Mouse (Mus musculus) embryonic facial prominence, embryonic 14.5 days (tissue): ENCODE measurements around the gene Gm20388. TPM values are rescaled to one million over a fixed set of nuclear protein-coding genes. Genes with fewer than 3 reads are reported as not detected.

Source experiments
- ATAC-seq: fragments of 200-750 bp; cut with Nextera tagmentation; 2 replicates; pipeline ENCODE4 v1.8.0; 2017; ENCODE audit warnings: low read depth, moderate number of reproducible peaks, moderate TSS enrichment
- DNase-seq: peaks from one replicate; pipeline ENCODE4 v3.0.0-alpha.2; 2015; ENCODE audit warnings: low spot score
- H3K27ac ChIP-seq: fragments of 300-500 bp; sonication (generic); replicated peaks from 2 replicates; pipeline ENCODE4 v1.5.1; 2014; ENCODE audit warnings: low read depth, mild to moderate bottlenecking, low read length, moderate library complexity
- H3K27me3 ChIP-seq: fragments of 300-500 bp; sonication (generic); replicated peaks from 2 replicates; pipeline ENCODE4 v1.6.1; 2014; ENCODE audit warnings: low read length; ENCODE audit not compliant: control insufficient read depth, insufficient read depth
- H3K36me3 ChIP-seq: fragments of 300-500 bp; sonication (generic); 2 replicates; pipeline ENCODE4 v1.6.1; 2014; ENCODE audit warnings: low read length, mixed read lengths; ENCODE audit not compliant: control insufficient read depth, insufficient read depth
- H3K4me1 ChIP-seq: fragments of 300-500 bp; sonication (generic); 2 replicates; pipeline ENCODE4 v1.6.1; 2014; ENCODE audit warnings: antibody characterized with exemption, low read length; ENCODE audit not compliant: control insufficient read depth, insufficient read depth
- H3K4me2 ChIP-seq: fragments of 300-500 bp; sonication (generic); 2 replicates; pipeline ENCODE4 v1.6.1; 2014; ENCODE audit warnings: low read depth, mild to moderate bottlenecking, low read length, moderate library complexity, mixed read lengths
- H3K4me3 ChIP-seq: fragments of 300-500 bp; sonication (generic); 2 replicates; pipeline ENCODE4 v1.5.1; 2014; ENCODE audit warnings: low read depth, mild to moderate bottlenecking, low read length
- H3K9ac ChIP-seq: fragments of 300-500 bp; sonication (generic); 2 replicates; pipeline ENCODE4 v1.6.1; 2014; ENCODE audit warnings: low read depth, mild to moderate bottlenecking, low read length, moderate library complexity, mixed read lengths
- H3K9me3 ChIP-seq: fragments of 300-500 bp; sonication (generic); 2 replicates; pipeline ENCODE4 v1.6.1; 2016; ENCODE audit warnings: low read length; ENCODE audit not compliant: control insufficient read depth
- WGBS: fragments of 180-500 bp; shearing (Covaris S2); extraction: QIAGEN DNeasy Blood & Tissue Kit; methylation state at CpG from one replicate; pipeline ENCODE4 v1.1.7; 2014; 5-methylcytosine and 5-hydroxymethylcytosine counted together
- polyA plus RNA-seq: library from polyadenylated mRNA; unstranded; fragments of >200 nt; fragmentation: Nextera tagmentation; extraction: Ambion mirVana; gene quantifications from 2 replicates; pipeline ENCODE4 v1.2.1, GENCODE M21; 2014

The Gm20388 gene
- polyA plus RNA-seq, 1 experiment from 2014 or later = not detected

DNA sequence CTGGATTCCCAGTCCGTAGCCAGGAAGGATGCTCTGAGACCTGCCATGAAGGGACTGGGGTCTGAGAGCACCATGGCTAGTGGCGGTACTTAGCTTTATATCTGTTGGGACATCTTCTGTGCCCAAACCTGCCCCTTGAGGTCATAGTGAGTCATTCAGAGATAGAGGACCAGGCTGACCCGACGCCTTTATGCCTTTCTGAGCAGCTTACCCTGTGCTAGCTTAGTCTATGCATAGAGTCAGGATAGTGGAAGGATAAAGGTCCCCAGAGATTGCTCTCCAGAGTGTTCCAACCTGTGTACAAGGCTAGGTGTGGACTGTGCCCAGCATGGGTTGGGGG, 582.2 kb downstream of the Gm20388 start:
- H3K4me2 ChIP-seq = no peak overlapping the region
- H3K36me3 ChIP-seq = no peaks in the 10 kb centered on the region
- no peak for DNase-seq
- H3K4me3 ChIP-seq = no peak overlapping the region
- 86% methylated on average over 4 of the region's 4 CpGs for WGBS
- H3K27me3 ChIP-seq = no peaks in the 10 kb centered on the region; the same call in 1 of the 2 replicates
- H3K27ac ChIP-seq = no peak overlapping the region
- H3K9me3 ChIP-seq = no peaks in the 10 kb centered on the region
- no peak for ATAC-seq
- no peak overlapping the region for H3K9ac ChIP-seq
- H3K4me1 ChIP-seq = peaks cover 48% of the 10 kb centered on the region

DNA sequence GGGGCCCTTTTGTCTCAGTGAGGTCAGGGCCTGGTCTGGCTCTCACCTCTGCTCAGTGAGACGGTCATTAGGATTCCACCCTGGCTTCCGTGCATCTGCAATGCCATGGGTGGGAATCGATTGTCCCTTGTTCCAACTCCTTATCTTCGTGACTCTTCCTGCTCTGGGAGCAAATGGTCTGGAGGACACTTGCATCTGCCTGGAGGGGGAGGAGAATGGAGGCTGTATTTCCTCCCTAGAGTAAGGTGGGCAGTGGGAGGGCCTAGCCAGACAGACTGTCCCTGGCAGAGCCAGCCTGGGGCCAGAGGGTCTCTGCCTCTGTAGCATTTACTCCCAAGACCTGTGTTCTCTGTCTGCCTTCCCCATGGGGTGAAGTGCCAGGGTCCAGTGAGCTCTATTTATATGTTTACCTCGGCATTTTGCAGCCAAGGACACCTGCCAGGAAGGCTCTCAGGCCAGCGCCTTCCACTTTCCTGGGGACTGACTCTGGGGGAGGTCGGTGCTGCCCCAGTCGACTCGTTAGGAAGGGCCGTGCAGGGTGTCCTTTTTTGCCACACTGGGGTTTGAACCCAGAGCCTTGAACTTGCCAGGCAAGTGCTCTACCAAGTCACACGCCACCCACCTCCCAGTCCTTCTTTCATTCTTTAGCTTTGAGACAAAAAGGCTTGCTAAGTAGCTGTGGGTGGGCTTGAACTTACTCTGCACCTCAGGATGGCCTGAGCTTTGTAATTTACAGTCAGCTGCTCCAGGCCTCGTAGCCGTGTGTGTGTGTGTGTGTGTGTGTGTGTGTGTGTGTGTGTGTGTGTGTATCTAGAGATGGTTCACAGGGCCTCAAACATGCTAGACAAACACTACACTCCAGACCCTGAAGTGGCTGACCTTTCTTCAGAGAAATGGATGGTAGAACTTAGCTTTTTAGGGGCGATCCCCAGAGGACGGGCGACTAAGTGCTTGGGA, 583.1 kb downstream of the Gm20388 start:
- Histone ChIP-seq H3K9me3 (no peaks in the 10 kb centered on the region), H3K4me3 (no peak overlapping the region), H3K9ac (peak overlapping the region; percentile 14; the same call in 1 of the 2 replicates), H3K4me1 (peaks cover 57% of the 10 kb centered on the region), H3K27ac (no peak overlapping the region; the same call in 1 of the 2 replicates), H3K36me3 (no peaks in the 10 kb centered on the region), H3K4me2 (no peak overlapping the region), H3K27me3 (no peaks in the 10 kb centered on the region; the same call in 1 of the 2 replicates)
- ATAC-seq = no peak
- DNase-seq = no peak
- 75% methylated on average over 16 of the region's 16 CpGs for WGBS

DNA sequence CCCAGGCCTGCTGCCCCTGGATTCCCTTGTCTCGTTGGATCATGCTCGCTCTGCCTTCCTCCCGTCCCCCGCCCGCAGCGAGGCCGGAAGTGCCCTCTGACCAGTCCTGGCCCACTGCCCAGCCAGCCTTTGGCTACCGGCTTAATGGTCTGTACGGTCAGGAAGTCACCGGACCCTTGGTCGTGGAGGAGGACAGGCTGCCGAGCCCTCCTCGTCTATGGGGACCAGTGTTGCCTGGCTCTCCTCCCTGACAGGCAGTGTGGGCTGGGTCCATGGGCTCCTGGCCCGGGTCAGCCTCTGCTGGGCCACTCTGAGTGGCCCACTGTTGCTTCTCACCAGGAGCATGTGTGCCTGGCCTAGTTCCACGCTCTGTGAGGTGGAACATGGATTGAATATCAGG, 584.3 kb downstream of the Gm20388 start:
- 50% methylated on average over 14 of the region's 15 CpGs for WGBS
- no peak overlapping the region; the same call in 1 of the 2 replicates for H3K27ac ChIP-seq
- no peaks in the 10 kb centered on the region; the same call in 1 of the 2 replicates for H3K27me3 ChIP-seq
- no peak overlapping the region for H3K4me3 ChIP-seq
- H3K9ac ChIP-seq = no peak overlapping the region
- H3K4me2 ChIP-seq = peak overlapping the region; percentile 15; the same call in 1 of the 2 replicates
- no peak for ATAC-seq
- H3K9me3 ChIP-seq = no peaks in the 10 kb centered on the region
- DNase-seq = no peak
- H3K4me1 ChIP-seq = peaks cover 52% of the 10 kb centered on the region
- no peaks in the 10 kb centered on the region for H3K36me3 ChIP-seq

DNA sequence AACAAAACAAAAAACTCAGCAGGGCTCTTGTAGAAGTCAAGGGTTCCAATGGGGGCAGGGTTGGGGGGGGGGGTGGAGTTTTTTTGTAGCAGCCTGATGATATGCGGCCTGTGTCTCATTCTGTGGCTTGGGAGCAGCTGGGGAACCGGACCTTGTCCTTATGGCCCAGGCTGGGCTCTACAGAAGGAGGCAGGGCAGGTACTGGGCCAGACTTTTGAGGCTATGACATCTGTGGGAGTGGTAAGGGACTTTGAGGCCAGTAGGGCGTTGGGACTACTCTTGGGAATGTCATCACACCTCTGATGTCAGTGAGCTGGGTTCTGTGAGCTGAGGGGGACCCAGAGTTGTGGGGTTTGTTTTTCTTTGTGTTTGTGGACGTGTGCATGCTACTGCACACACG, 584.8 kb downstream of the Gm20388 start:
- H3K4me2 ChIP-seq = no peak overlapping the region
- no peak overlapping the region for H3K4me3 ChIP-seq
- H3K27ac ChIP-seq = no peak overlapping the region
- ATAC-seq = no peak
- no peaks in the 10 kb centered on the region for H3K36me3 ChIP-seq
- H3K9ac ChIP-seq = no peak overlapping the region
- H3K4me1 ChIP-seq = peaks cover 48% of the 10 kb centered on the region
- no peak for DNase-seq
- 79% methylated on average over 5 of the region's 5 CpGs for WGBS
- H3K9me3 ChIP-seq = no peaks in the 10 kb centered on the region
- no peaks in the 10 kb centered on the region for H3K27me3 ChIP-seq

- H3K4me1 ChIP-seq = peaks cover 48% of the 10 kb centered on the region
- no peak overlapping the region for H3K27ac ChIP-seq
- no peak overlapping the region for H3K4me2 ChIP-seq
- ATAC-seq (no peak), DNase-seq (no peak)
- H3K36me3 ChIP-seq = no peaks in the 10 kb centered on the region
- H3K27me3 ChIP-seq = no peaks in the 10 kb centered on the region
- no peak overlapping the region for H3K4me3 ChIP-seq
- no peak overlapping the region for H3K9ac ChIP-seq
- WGBS = 94% methylated on average over 13 of the region's 15 CpGs
- H3K9me3 ChIP-seq = no peaks in the 10 kb centered on the region
Observed at GRCm38 (mm10) chr8:120496478-120496877, 585.8 kb downstream of the Gm20388 start.

- no peaks in the 10 kb centered on the region for H3K9me3 ChIP-seq
- DNase-seq (peak; percentile 56), ATAC-seq (no peak)
- H3K9ac ChIP-seq = no peak overlapping the region
- peaks cover 45% of the 10 kb centered on the region for H3K4me1 ChIP-seq
- H3K27ac ChIP-seq = no peak overlapping the region
- H3K27me3 ChIP-seq = no peaks in the 10 kb centered on the region
- no peak overlapping the region for H3K4me2 ChIP-seq
- no peaks in the 10 kb centered on the region for H3K36me3 ChIP-seq
- H3K4me3 ChIP-seq = no peak overlapping the region
- 29% methylated on average over 11 of the region's 11 CpGs for WGBS
Observed at GRCm38 (mm10) chr8:120497503-120497946, 586.9 kb downstream of the Gm20388 start.

GRCm38 (mm10) chr8:120498349-120498831, 587.7 kb downstream of the Gm20388 start:
- Histone ChIP-seq H3K9ac (no peak overlapping the region), H3K36me3 (no peaks in the 10 kb centered on the region), H3K27ac (peak overlapping the region; percentile 40; the same call in 1 of the 2 replicates), H3K4me1 (peaks cover 40% of the 10 kb centered on the region), H3K4me3 (no peak overlapping the region), H3K9me3 (no peaks in the 10 kb centered on the region), H3K27me3 (no peaks in the 10 kb centered on the region), H3K4me2 (no peak overlapping the region; the same call in 1 of the 2 replicates)
- DNase-seq = no peak
- ATAC-seq = peak; percentile 20; the same call in 1 of the 2 replicates
- WGBS = 37% methylated on average over 4 of the region's 4 CpGs

DNA sequence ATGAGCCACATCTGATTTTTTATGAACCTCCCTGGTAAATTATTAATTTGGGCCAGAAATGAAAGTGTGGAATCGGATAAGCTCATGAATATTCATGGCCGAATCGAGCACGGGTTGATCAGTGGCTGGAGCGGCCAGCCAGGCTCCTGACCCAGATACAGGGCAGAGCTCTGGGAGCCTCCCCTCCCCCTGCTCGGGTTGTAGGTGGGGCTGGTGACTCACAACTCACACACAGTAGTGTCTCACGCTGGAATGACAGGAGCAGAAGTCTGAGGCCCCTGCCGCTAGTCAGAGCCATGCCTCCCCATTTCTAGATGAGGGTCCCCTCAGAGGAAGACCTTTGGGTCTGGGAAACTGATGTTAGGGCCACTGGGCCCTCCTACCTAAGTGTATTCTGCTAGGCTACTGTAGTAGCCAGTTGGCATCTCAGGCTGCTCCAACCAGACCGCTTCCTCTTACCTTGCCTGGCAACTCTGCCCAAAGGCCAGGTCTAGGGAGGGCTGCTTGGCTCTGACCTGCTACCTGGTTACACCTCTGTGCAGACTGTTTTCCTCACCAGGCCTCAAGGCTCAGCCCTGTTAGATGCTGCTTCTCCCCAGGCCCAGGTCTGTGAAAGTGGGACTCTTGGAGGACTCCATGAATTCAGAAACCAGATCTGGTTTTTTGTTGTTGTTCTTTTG, 588.4 kb downstream of the Gm20388 start:
- ATAC-seq (peak; percentile 49; the same call in 1 of the 2 replicates), DNase-seq (peak; percentile 60)
- H3K4me3 ChIP-seq = no peak overlapping the region
- no peak overlapping the region for H3K9ac ChIP-seq
- 27% methylated on average over 9 of the region's 9 CpGs for WGBS
- H3K36me3 ChIP-seq = no peaks in the 10 kb centered on the region
- no peaks in the 10 kb centered on the region for H3K9me3 ChIP-seq
- H3K4me2 ChIP-seq = no peak overlapping the region; the same call in 1 of the 2 replicates
- peaks cover 37% of the 10 kb centered on the region for H3K4me1 ChIP-seq
- H3K27me3 ChIP-seq = no peaks in the 10 kb centered on the region
- H3K27ac ChIP-seq = no peak overlapping the region
